Mouse (Mus musculus): ENCODE measurements around the gene Gpc6. TPM values are rescaled to one million over a fixed set of nuclear protein-coding genes. Genes with fewer than 3 reads are reported as not detected.

The Gpc6 gene
- total and polyA plus RNA-seq, 3 experiments: not detected

- H3K36me3 ChIP-seq (replicated peaks in 1 of 2; ENCODE audit: control insufficient read depth in 1 of 2, insufficient read depth in 1 of 2, low read length in 1 of 2): no peaks in the 10 kb centered on the region
- H3K27me3 ChIP-seq (replicated peaks): no peaks in the 10 kb centered on the region
- H3K79me2 ChIP-seq (replicated peaks; ENCODE audit: control insufficient read depth, extremely low read depth, insufficient read depth, poor library complexity, severe bottlenecking): no peaks in the 10 kb centered on the region
- no peak overlapping the region for H3K27ac ChIP-seq (ENCODE audit: insufficient read depth, low read depth)
- dilution Hi-C loops (cut with MboI; ENCODE audit: extremely low pct_ligation_motif_present, extremely low pct_unique_long_range_greater_than_20kb, low sequenced_read_pairs): no loop called here
- no peaks in the 10 kb centered on the region for H3K9me3 ChIP-seq (replicated peaks; ENCODE audit: low read length)
- DNase-seq (ENCODE audit: extremely low read depth): no peak
- no peaks in the 10 kb centered on the region for H3K4me1 ChIP-seq (ENCODE audit: control insufficient read depth in 1 of 2, insufficient read depth in 2 of 2)
- H3K9ac ChIP-seq (ENCODE audit: insufficient read depth, low read depth): no peak overlapping the region
- in situ Hi-C loops (cut with MboI; ENCODE audit: low pct_ligation_motif_present, low pct_unique_long_range_greater_than_20kb, low sequenced_read_pairs): no loop called here
- H3K4me3 ChIP-seq (replicated peaks in 1 of 3; ENCODE audit: low read depth in 2 of 3, low read length in 2 of 3, poor library complexity in 1 of 3): no peak overlapping the region
- no peak for TF ChIP-seq ELF1 (IDR thresholded peaks at IDR 0.05; ENCODE audit: low read depth, low read length)
- no peak for TF ChIP-seq TBP (conservative IDR thresholded peaks at IDR 0.05; ENCODE audit: low read depth, low read length)
- no peak for TF ChIP-seq USF1 (IDR thresholded peaks at IDR 0.05; ENCODE audit: low read depth, low read length)
- TF ChIP-seq E2F4 (IDR thresholded peaks at IDR 0.05; ENCODE audit: insufficient replicate concordance, low read depth, low read length): no peak
- no peak for TF ChIP-seq ZC3H11A (IDR thresholded peaks at IDR 0.05; ENCODE audit: low read depth, low read length)
- no peak for TF ChIP-seq ZMIZ1 (IDR thresholded peaks at IDR 0.05; ENCODE audit: low read depth, low read length)
- TF ChIP-seq HCFC1 (IDR thresholded peaks at IDR 0.05; ENCODE audit: low read depth, low read length): no peak
- no peak for TF ChIP-seq MAZ (IDR thresholded peaks at IDR 0.05; ENCODE audit: low read depth, low read length)
- no peak for TF ChIP-seq EP300 (IDR thresholded peaks at IDR 0.05; ENCODE audit: low read length)
- TF ChIP-seq RCOR1 (conservative IDR thresholded peaks at IDR 0.05; ENCODE audit: low read depth, low read length): no peak
- no peak for TF ChIP-seq MAFK (IDR thresholded peaks at IDR 0.05; ENCODE audit: insufficient replicate concordance, low read length)
- TF ChIP-seq POLR2AphosphoS2 (IDR thresholded peaks at IDR 0.05; ENCODE audit: low read depth, low read length): no peak
- TF ChIP-seq SIN3A (IDR thresholded peaks at IDR 0.05; ENCODE audit: low read length): no peak
- no peak for TF ChIP-seq KAT2A (IDR thresholded peaks at IDR 0.05; ENCODE audit: insufficient replicate concordance, low read length)
- H3K4me2 ChIP-seq (ENCODE audit: insufficient read depth, low read depth, poor library complexity, severe bottlenecking): no peak overlapping the region
These were observed 785.4 kb downstream of the Gpc6 start for GRCm38 (mm10) chr14:117710463-117710911.

GRCm38 (mm10) chr14:117712311-117712710, 787.2 kb downstream of the Gpc6 start:
- no peak for DNase-seq (ENCODE audit: extremely low read depth)
- in situ Hi-C loops (cut with MboI; ENCODE audit: low pct_ligation_motif_present, low pct_unique_long_range_greater_than_20kb, low sequenced_read_pairs): no loop called here
- TF ChIP-seq RCOR1 (conservative IDR thresholded peaks at IDR 0.05; ENCODE audit: low read depth, low read length): no peak
- no peak for TF ChIP-seq IRF4 (IDR thresholded peaks at IDR 0.05; ENCODE audit: low read depth, low read length)
- TF ChIP-seq GABPA (IDR thresholded peaks at IDR 0.05; ENCODE audit: insufficient replicate concordance, low read depth, low read length): no peak

More at GRCm38 (mm10) chr14:117712311-117712710, 787.2 kb downstream of the Gpc6 start:
- dilution Hi-C loops (cut with MboI; ENCODE audit: extremely low pct_ligation_motif_present, extremely low pct_unique_long_range_greater_than_20kb, low sequenced_read_pairs): no loop called here
- H3K27me3 ChIP-seq (replicated peaks): no peaks in the 10 kb centered on the region
- no peaks in the 10 kb centered on the region for H3K9me3 ChIP-seq (replicated peaks; ENCODE audit: low read length)
- H3K36me3 ChIP-seq (replicated peaks in 1 of 2; ENCODE audit: control insufficient read depth in 1 of 2, insufficient read depth in 1 of 2, low read length in 1 of 2): no peaks in the 10 kb centered on the region
- H3K4me3 ChIP-seq (replicated peaks in 1 of 3; ENCODE audit: low read depth in 2 of 3, low read length in 2 of 3, poor library complexity in 1 of 3): no peak overlapping the region
- no peaks in the 10 kb centered on the region for H3K79me2 ChIP-seq (replicated peaks; ENCODE audit: control insufficient read depth, extremely low read depth, insufficient read depth, poor library complexity, severe bottlenecking)
- no peak overlapping the region for H3K4me2 ChIP-seq (ENCODE audit: insufficient read depth, low read depth, poor library complexity, severe bottlenecking)
- no peak overlapping the region for H3K9ac ChIP-seq (ENCODE audit: insufficient read depth, low read depth)
- H3K27ac ChIP-seq (ENCODE audit: insufficient read depth, low read depth): no peak overlapping the region
- H3K4me1 ChIP-seq (ENCODE audit: control insufficient read depth in 1 of 2, insufficient read depth in 2 of 2): no peaks in the 10 kb centered on the region

Data from CH12.LX (cell line).